Comparison of ENCODE assay signal across 22 mouse cellular contexts in genomic region chr5:126023906-126024305, GRCm38 (mm10).
DNase-seq lines count a peak whose midpoint lies in the region; ATAC-seq lines count a peak whose summit lies in the region.
"Had no signal": no experiment of that assay in that cellular context is flagged by ENCODE, and none has a peak within 500 bp of the region (broad histone marks: within the 10 kb centered on the region; RNA-seq: fewer than 3 reads in every experiment).

No protein-coding gene starts in this region.

- no peaks in the 10 kb centered on the region for H3K4me1 ChIP-seq in hindbrain, embryonic 11.5 days (replicated peaks; ENCODE audit: control insufficient read depth, insufficient read depth, low read length)
- H3K4me1 ChIP-seq in hindbrain, embryonic 13.5 days (replicated peaks) = no peaks in the 10 kb centered on the region
- H3K4me1 ChIP-seq: embryonic facial prominence, embryonic 13.5 days; forebrain, embryonic 12.5 days; forebrain, embryonic 15.5 days; hindbrain, embryonic 15.5 days had no signal

- H3K4me3 ChIP-seq in hindbrain, embryonic 11.5 days (ENCODE audit: low read depth, low read length) = no peak overlapping the region
- no peak overlapping the region for H3K4me3 ChIP-seq in hindbrain, embryonic 13.5 days
- H3K4me3 ChIP-seq: embryonic facial prominence, embryonic 10.5 days; embryonic facial prominence, embryonic 13.5 days; erythroblast, embryonic 14.5 days; forebrain, embryonic 12.5 days; forebrain, embryonic 15.5 days; hindbrain, embryonic 15.5 days had no signal

- WGBS in hindbrain, embryonic 11.5 days = 20% methylated on average over 2 of the region's 2 CpGs
- 37% methylated on average over 2 of the region's 2 CpGs for WGBS in hindbrain, embryonic 13.5 days

- no peak overlapping the region for H3K9ac ChIP-seq in hindbrain, embryonic 11.5 days (ENCODE audit: low read depth, low read length)
- no peak overlapping the region for H3K9ac ChIP-seq in hindbrain, embryonic 13.5 days
- H3K9ac ChIP-seq: embryonic facial prominence, embryonic 13.5 days; forebrain, embryonic 12.5 days; forebrain, embryonic 15.5 days; hindbrain, embryonic 15.5 days had no signal

- H3K27me3 ChIP-seq in hindbrain, embryonic 11.5 days (ENCODE audit: control insufficient read depth, insufficient read depth, low read length) = no peaks in the 10 kb centered on the region
- no peaks in the 10 kb centered on the region for H3K27me3 ChIP-seq in hindbrain, embryonic 13.5 days
- H3K27me3 ChIP-seq: embryonic facial prominence, embryonic 13.5 days; forebrain, embryonic 12.5 days; forebrain, embryonic 15.5 days; hindbrain, embryonic 15.5 days had no signal

- no peaks in the 10 kb centered on the region for H3K9me3 ChIP-seq in hindbrain, embryonic 11.5 days (ENCODE audit: control insufficient read depth, low read length)
- H3K9me3 ChIP-seq in hindbrain, embryonic 13.5 days = no peaks in the 10 kb centered on the region
- H3K9me3 ChIP-seq: embryonic facial prominence, embryonic 10.5 days; embryonic facial prominence, embryonic 13.5 days; forebrain, embryonic 12.5 days; forebrain, embryonic 15.5 days; hindbrain, embryonic 15.5 days had no signal

- no peak overlapping the region for H3K27ac ChIP-seq in hindbrain, embryonic 11.5 days (ENCODE audit: low read depth, low read length)
- no peak overlapping the region for H3K27ac ChIP-seq in hindbrain, embryonic 13.5 days
- H3K27ac ChIP-seq: embryonic facial prominence, embryonic 10.5 days; embryonic facial prominence, embryonic 13.5 days; forebrain, embryonic 12.5 days; forebrain, embryonic 15.5 days; hindbrain, embryonic 15.5 days had no signal

- ATAC-seq in hindbrain, embryonic 11.5 days (ENCODE audit: low FRiP score) = no peak
- ATAC-seq in hindbrain, embryonic 13.5 days (ENCODE audit: low FRiP score) = no peak
- ATAC-seq: CD4-positive, CD25-positive, alpha-beta regulatory T cell, adult 4 months; forebrain, embryonic 15.5 days; intestine, embryonic 16.5 days had no signal

- no peak overlapping the region for H3K4me2 ChIP-seq in hindbrain, embryonic 11.5 days (replicated peaks; ENCODE audit: low read depth, low read length)
- H3K4me2 ChIP-seq in hindbrain, embryonic 13.5 days = no peak overlapping the region
- H3K4me2 ChIP-seq: embryonic facial prominence, embryonic 13.5 days; forebrain, embryonic 12.5 days; forebrain, embryonic 15.5 days; heart, embryonic 11.5 days; hindbrain, embryonic 15.5 days had no signal

- H3K36me3 ChIP-seq in hindbrain, embryonic 11.5 days (ENCODE audit: control insufficient read depth, insufficient read depth, low read length) = no peaks in the 10 kb centered on the region
- H3K36me3 ChIP-seq in hindbrain, embryonic 13.5 days = no peaks in the 10 kb centered on the region
- H3K36me3 ChIP-seq: embryonic facial prominence, embryonic 10.5 days; embryonic facial prominence, embryonic 13.5 days; forebrain, embryonic 12.5 days; forebrain, embryonic 15.5 days; hindbrain, embryonic 15.5 days had no signal

- DNase-seq in hindbrain, embryonic 11.5 days (ENCODE audit: low spot score) = peak; percentile 19
- DNase-seq in embryo, embryonic 10 days (ENCODE audit: low spot score) = peak; percentile 53
- peak; percentile 58 for DNase-seq in embryo, embryonic 10.5 days (ENCODE audit: low spot score)
- DNase-seq in mesoderm, embryonic 11.5 days (ENCODE audit: low read depth, low spot score) = peak; percentile 47
- no peak for DNase-seq in lung, postnatal 10 days
- DNase-seq: adrenal gland, adult 2 months; adrenal gland, postnatal 14 days; cerebellum, adult 11 months; cerebellum, adult 2 months; cerebellum, adult 9-11 months; cerebellum, postnatal 25 days; gastrocnemius, postnatal 25 days had no signal
